31 mouse cellular contexts compared by ENCODE assay signal in the genomic region with DNA sequence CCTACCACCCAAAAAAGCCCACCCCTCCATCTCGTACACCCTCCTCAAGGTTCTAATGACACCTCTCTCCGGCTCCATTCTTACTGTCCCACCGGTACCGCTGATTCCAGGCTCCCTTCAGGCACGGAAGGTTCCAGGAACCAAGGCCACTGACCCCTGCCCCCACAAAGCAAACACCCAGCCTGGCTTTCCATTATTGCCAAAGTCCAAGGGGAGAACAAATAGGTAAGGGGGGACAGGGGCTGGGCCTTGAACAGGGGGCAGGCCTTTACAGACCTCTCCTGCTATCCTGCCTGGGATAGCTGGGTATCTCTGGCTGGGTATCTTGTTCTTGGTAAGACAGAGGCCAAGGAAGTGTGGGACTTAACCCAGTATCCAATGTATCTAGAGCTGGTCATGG. TPM values are rescaled to one million over a fixed set of nuclear protein-coding genes. Genes with fewer than 3 reads are reported as not detected.
DNase-seq lines count a peak whose midpoint lies in the region; ATAC-seq lines count a peak whose summit lies in the region.
"Had no signal": no experiment of that assay in that cellular context is flagged by ENCODE, and none has a peak within 500 bp of the region (broad histone marks: within the 10 kb centered on the region; RNA-seq: fewer than 3 reads in every experiment).

No protein-coding gene starts in this region.

- no peak overlapping the region for H3K4me2 ChIP-seq in forebrain, embryonic 11.5 days (ENCODE audit: low read depth, low read length, severe bottlenecking)
- peak overlapping the region; percentile 54 for H3K4me2 ChIP-seq in liver, embryonic 11.5 days
- H3K4me2 ChIP-seq in liver, embryonic 16.5 days (ENCODE audit: low read depth, low read length) = peak overlapping the region; percentile 46
- H3K4me2 ChIP-seq: embryonic facial prominence, embryonic 13.5 days; forebrain, embryonic 15.5 days; heart, embryonic 13.5 days; hindbrain, embryonic 15.5 days; midbrain, embryonic 11.5 days; stomach, embryonic 15.5 days had no signal

- 97% methylated on average over 5 of the region's 5 CpGs for WGBS in forebrain, embryonic 11.5 days
- WGBS in forebrain, embryonic 10.5 days = 95% methylated on average over 5 of the region's 5 CpGs
- 88% methylated on average over 5 of the region's 5 CpGs for WGBS in liver, embryonic 11.5 days
- 84% methylated on average over 5 of the region's 5 CpGs for WGBS in liver, embryonic 16.5 days (ENCODE audit: insufficient replicate concordance)

- H3K4me3 ChIP-seq in forebrain, embryonic 11.5 days (ENCODE audit: low read depth, low read length) = no peak overlapping the region
- H3K4me3 ChIP-seq in forebrain, embryonic 10.5 days = no peak overlapping the region
- H3K4me3 ChIP-seq in liver, embryonic 11.5 days (ENCODE audit: low read depth, low read length) = peak overlapping the region; percentile 41
- peak overlapping the region; percentile 50 for H3K4me3 ChIP-seq in liver, embryonic 16.5 days (ENCODE audit: low read depth, low read length)
- H3K4me3 ChIP-seq: embryonic facial prominence, embryonic 13.5 days; forebrain, embryonic 15.5 days; gastrocnemius, adult 2 months; heart, adult 2 months; heart, embryonic 13.5 days; hindbrain, embryonic 15.5 days; stomach, embryonic 15.5 days had no signal

- H3K9ac ChIP-seq in forebrain, embryonic 11.5 days (ENCODE audit: low read length) = no peak overlapping the region
- no peak overlapping the region for H3K9ac ChIP-seq in liver, embryonic 11.5 days (ENCODE audit: low read depth, low read length)
- H3K9ac ChIP-seq in liver, embryonic 16.5 days (ENCODE audit: low read depth, low read length) = peak overlapping the region; percentile 37; the same call in 1 of the 2 replicates
- H3K9ac ChIP-seq: embryonic facial prominence, embryonic 13.5 days; forebrain, embryonic 15.5 days; heart, embryonic 13.5 days; hindbrain, embryonic 15.5 days; stomach, embryonic 15.5 days had no signal

- peak; percentile 33 for DNase-seq in forebrain, embryonic 11.5 days (ENCODE audit: low spot score)
- no peak for DNase-seq in forebrain, embryonic 10.5 days (ENCODE audit: extremely low spot score, low spot score)
- peak; percentile 51 for DNase-seq in liver
- DNase-seq in liver, embryonic 11.5 days (ENCODE audit: low spot score) = no peak
- no peak for DNase-seq in urinary bladder, adult 18-20 months (ENCODE audit: low spot score in 2 of 2)
- DNase-seq in right cerebral cortex, adult 2 months (ENCODE audit: low spot score in 2 of 2) = no peak
- DNase-seq: adrenal gland, postnatal 25 days; cerebellum, adult 8-10 months; gastrocnemius, adult 2 months; gastrocnemius, postnatal 36 days; heart, adult 2 months; heart, postnatal 10 days; kidney, adult 2 months; kidney, postnatal 36 days; left cerebral cortex, postnatal 4 days; lung, postnatal 36 days; right cerebral cortex, postnatal 25 days had no signal

- no peaks in the 10 kb centered on the region for H3K36me3 ChIP-seq in forebrain, embryonic 11.5 days (ENCODE audit: control insufficient read depth, insufficient read depth, low read length)
- peaks cover 57% of the 10 kb centered on the region for H3K36me3 ChIP-seq in forebrain, embryonic 10.5 days (replicated peaks)
- H3K36me3 ChIP-seq in liver, embryonic 11.5 days (ENCODE audit: control insufficient read depth, insufficient read depth, low read length) = peaks cover 50% of the 10 kb centered on the region
- peaks cover 21% of the 10 kb centered on the region for H3K36me3 ChIP-seq in liver, embryonic 16.5 days (ENCODE audit: control insufficient read depth, insufficient read depth)
- H3K36me3 ChIP-seq: forebrain, embryonic 15.5 days; hindbrain, embryonic 15.5 days had no signal

- ATAC-seq in forebrain, embryonic 11.5 days (replicated peaks; ENCODE audit: low FRiP score) = no peak
- ATAC-seq in liver, embryonic 11.5 days (replicated peaks; ENCODE audit: low FRiP score) = peak; percentile 13; the same call in 1 of the 2 replicates
- ATAC-seq in liver, embryonic 16.5 days (ENCODE audit: low read depth) = peak; percentile 77
- ATAC-seq: CD4-positive, CD25-positive, alpha-beta regulatory T cell, adult 4 months; forebrain, embryonic 15.5 days had no signal

- no peak overlapping the region for H3K27ac ChIP-seq in forebrain, embryonic 11.5 days (ENCODE audit: low read depth, low read length)
- no peak overlapping the region for H3K27ac ChIP-seq in forebrain, embryonic 10.5 days
- peak overlapping the region; percentile 64; the same call in 1 of the 2 replicates for H3K27ac ChIP-seq in liver, embryonic 11.5 days (ENCODE audit: low read depth, low read length)
- peak overlapping the region; percentile 75 for H3K27ac ChIP-seq in liver, embryonic 16.5 days (ENCODE audit: low read length)
- H3K27ac ChIP-seq: embryonic facial prominence, embryonic 13.5 days; forebrain, embryonic 15.5 days; gastrocnemius, adult 2 months; heart, adult 2 months; heart, embryonic 13.5 days; hindbrain, embryonic 15.5 days; stomach, embryonic 15.5 days had no signal

- H3K9me3 ChIP-seq in forebrain, embryonic 11.5 days (ENCODE audit: control insufficient read depth, low read length) = no peaks in the 10 kb centered on the region
- H3K9me3 ChIP-seq in forebrain, embryonic 10.5 days = no peaks in the 10 kb centered on the region
- no peaks in the 10 kb centered on the region; the same call in 1 of the 2 replicates for H3K9me3 ChIP-seq in liver, embryonic 11.5 days (ENCODE audit: control insufficient read depth, low read length)
- no peaks in the 10 kb centered on the region for H3K9me3 ChIP-seq in liver, embryonic 16.5 days (replicated peaks; ENCODE audit: control insufficient read depth, low read length)
- H3K9me3 ChIP-seq: embryonic facial prominence, embryonic 13.5 days; forebrain, embryonic 15.5 days; heart, embryonic 13.5 days; hindbrain, embryonic 15.5 days; stomach, embryonic 15.5 days had no signal

- H3K27me3 ChIP-seq in forebrain, embryonic 11.5 days (ENCODE audit: control insufficient read depth, insufficient read depth, low read length) = no peaks in the 10 kb centered on the region
- no peaks in the 10 kb centered on the region for H3K27me3 ChIP-seq in forebrain, embryonic 10.5 days (ENCODE audit: poor library complexity, severe bottlenecking)
- no peaks in the 10 kb centered on the region for H3K27me3 ChIP-seq in liver, embryonic 11.5 days (replicated peaks; ENCODE audit: control insufficient read depth, insufficient read depth, low read length)
- H3K27me3 ChIP-seq in liver, embryonic 16.5 days (ENCODE audit: control insufficient read depth, insufficient read depth, low read depth, low read length) = no peaks in the 10 kb centered on the region
- H3K27me3 ChIP-seq: embryonic facial prominence, embryonic 13.5 days; forebrain, embryonic 15.5 days; heart, embryonic 13.5 days; hindbrain, embryonic 15.5 days; stomach, embryonic 15.5 days had no signal

- H3K4me1 ChIP-seq in forebrain, embryonic 11.5 days (replicated peaks; ENCODE audit: control insufficient read depth, insufficient read depth, low read length) = 0 out of 2 replicates have a peak, but pooled peaks cover 2% of the 10 kb centered on the region
- peaks cover 20% of the 10 kb centered on the region for H3K4me1 ChIP-seq in forebrain, embryonic 10.5 days
- H3K4me1 ChIP-seq in liver, embryonic 11.5 days (replicated peaks; ENCODE audit: control insufficient read depth, insufficient read depth, low read length) = peaks cover 19% of the 10 kb centered on the region
- peaks cover 15% of the 10 kb centered on the region for H3K4me1 ChIP-seq in liver, embryonic 16.5 days (ENCODE audit: control insufficient read depth, low read depth, low read length)

RNA-seq across cellular contexts. Expression of a gene that starts 0.6 kb away (rescaled TPM):
- polyA plus RNA-seq in forebrain, embryonic 11.5 days (2014; fragmentation: Nextera tagmentation; extraction: Ambion mirVana) = 0.55 and 0.60 TPM in 2 replicates
- polyA plus RNA-seq in forebrain, embryonic 10.5 days (2016; fragmentation: Nextera tagmentation; extraction: Ambion mirVana) = 0.76 and 1.4 TPM in 2 replicates
- polyA plus RNA-seq in liver, embryonic 11.5 days (2014; fragmentation: Nextera tagmentation; extraction: Ambion mirVana) = 32.1 and 32.7 TPM in 2 replicates
- polyA plus RNA-seq in liver, embryonic 16.5 days (2015; fragmentation: Nextera tagmentation; extraction: Ambion mirVana) = 88.0 and 97.1 TPM in 2 replicates

RNA-seq across cellular contexts. Expression of a gene that starts 4.3 kb away (rescaled TPM):
- 20.9 and 21.5 TPM in 2 replicates for polyA plus RNA-seq in forebrain, embryonic 11.5 days (2014; fragmentation: Nextera tagmentation; extraction: Ambion mirVana)
- polyA plus RNA-seq in forebrain, embryonic 10.5 days (2016; fragmentation: Nextera tagmentation; extraction: Ambion mirVana) = 28.9 and 31.5 TPM in 2 replicates
- 142 and 160 TPM in 2 replicates for polyA plus RNA-seq in liver, embryonic 11.5 days (2014; fragmentation: Nextera tagmentation; extraction: Ambion mirVana)
- 34.8 and 40.6 TPM in 2 replicates for polyA plus RNA-seq in liver, embryonic 16.5 days (2015; fragmentation: Nextera tagmentation; extraction: Ambion mirVana)

RNA-seq across cellular contexts. Expression of a gene that starts 8.9 kb away (rescaled TPM):
- 1.1 and 2.5 TPM in 2 replicates for polyA plus RNA-seq in forebrain, embryonic 11.5 days (2014; fragmentation: Nextera tagmentation; extraction: Ambion mirVana)
- polyA plus RNA-seq in forebrain, embryonic 10.5 days (2016; fragmentation: Nextera tagmentation; extraction: Ambion mirVana) = 1.5 and 2.1 TPM in 2 replicates
- 1.9 and 3.0 TPM in 2 replicates for polyA plus RNA-seq in liver, embryonic 11.5 days (2014; fragmentation: Nextera tagmentation; extraction: Ambion mirVana)
- 0.22 TPM in 1 of 2 replicates, not detected in the other for polyA plus RNA-seq in liver, embryonic 16.5 days (2015; fragmentation: Nextera tagmentation; extraction: Ambion mirVana)

RNA-seq across cellular contexts. Expression of a gene that starts 23.4 kb away (rescaled TPM):
- 10.6 and 11.4 TPM in 2 replicates for polyA plus RNA-seq in forebrain, embryonic 11.5 days (2014; fragmentation: Nextera tagmentation; extraction: Ambion mirVana)
- 14.9 and 17.8 TPM in 2 replicates for polyA plus RNA-seq in forebrain, embryonic 10.5 days (2016; fragmentation: Nextera tagmentation; extraction: Ambion mirVana)
- 25.6 and 25.8 TPM in 2 replicates for polyA plus RNA-seq in liver, embryonic 11.5 days (2014; fragmentation: Nextera tagmentation; extraction: Ambion mirVana)
- 11.1 and 12.0 TPM in 2 replicates for polyA plus RNA-seq in liver, embryonic 16.5 days (2015; fragmentation: Nextera tagmentation; extraction: Ambion mirVana)

RNA-seq across cellular contexts. Expression of a gene that starts 36.7 kb away (rescaled TPM):
- not detected in 2 replicates for polyA plus RNA-seq in forebrain, embryonic 11.5 days (2014; fragmentation: Nextera tagmentation; extraction: Ambion mirVana)
- not detected in 2 replicates for polyA plus RNA-seq in forebrain, embryonic 10.5 days (2016; fragmentation: Nextera tagmentation; extraction: Ambion mirVana)
- polyA plus RNA-seq in liver, embryonic 11.5 days (2014; fragmentation: Nextera tagmentation; extraction: Ambion mirVana) = not detected in 2 replicates
- not detected in 2 replicates for polyA plus RNA-seq in liver, embryonic 16.5 days (2015; fragmentation: Nextera tagmentation; extraction: Ambion mirVana)
- polyA plus RNA-seq: brain, embryonic 14.5 days; CD4-positive, CD25-positive, alpha-beta regulatory T cell, adult 4 months; embryonic facial prominence, embryonic 13.5 days; forebrain, embryonic 15.5 days; frontal cortex, adult 2 months; heart, embryonic 13.5 days; hindbrain, embryonic 15.5 days; intestine, embryonic 14.5 days; kidney, embryonic 16.5 days; lung, embryonic 16.5 days; midbrain, embryonic 11.5 days; neural tube, embryonic 14.5 days; stomach, embryonic 15.5 days had no signal

Comparison
In these comparisons a context has a peak if more than half of its experiments do, and no peak if none do; other contexts are left out.
1. DNase-seq: peak in forebrain, embryonic 11.5 days (single experiment) and liver (single experiment); none in forebrain, embryonic 10.5 days (single experiment), liver, embryonic 11.5 days (single experiment), urinary bladder, adult 18-20 months (0 of 2) and right cerebral cortex, adult 2 months (0 of 2).
2. H3K27ac ChIP-seq: peak in liver, embryonic 11.5 days (single experiment) and liver, embryonic 16.5 days (single experiment); none in forebrain, embryonic 11.5 days (single experiment) and forebrain, embryonic 10.5 days (single experiment).
3. H3K4me3 ChIP-seq: peak in liver, embryonic 11.5 days (single experiment) and liver, embryonic 16.5 days (single experiment); none in forebrain, embryonic 11.5 days (single experiment) and forebrain, embryonic 10.5 days (single experiment).
4. RNA of a gene that starts 0.6 kb away (polyA plus RNA-seq): 88.0 to 97.1 TPM in liver, embryonic 16.5 days and 32.1 to 32.7 TPM in liver, embryonic 11.5 days; 0.76 to 1.4 TPM in forebrain, embryonic 10.5 days and 0.55 to 0.60 TPM in forebrain, embryonic 11.5 days; every median in the first group is over 10 times any median in the second.